Mouse (Mus musculus) MEL (cell line): ENCODE results near the gene Map3k7cl. TPM values are rescaled to one million over a fixed set of nuclear protein-coding genes. Genes with fewer than 3 reads are reported as not detected.

Experiments
- DNase-seq: peaks from one replicate; pipeline ENCODE4 v3.0.0; 2011; ENCODE audit warnings: low read depth, low spot score
- H3K27ac ChIP-seq: 2 replicates; pipeline ENCODE4 v1.5.1; 2012; ENCODE audit warnings: low read depth, mild to moderate bottlenecking, control low read depth, low read length, moderate library complexity; ENCODE audit not compliant: control insufficient read depth
- H3K27me3 ChIP-seq, 2 experiments: fragments of 150-350 bp in 1 of 2; sonication (generic) in 1 of 2; 2 replicates each; pipeline ENCODE4 v1.6.1; 2012; ENCODE audit warnings: low read length in 2 of 2, mild to moderate bottlenecking in 2 of 2, improper control_type of control experiment in 1 of 2, moderate library complexity in 1 of 2; ENCODE audit not compliant: insufficient read depth in 2 of 2, control insufficient read depth in 1 of 2
- H3K36me3 ChIP-seq, 2 experiments: 2 replicates each; pipeline ENCODE4 v1.6.1; 2012 to 2014; ENCODE audit warnings: low read length in 2 of 2, improper control_type of control experiment in 1 of 2, inconsistent platforms in 1 of 2, mild to moderate bottlenecking in 1 of 2; ENCODE audit not compliant: insufficient read depth in 2 of 2, control insufficient read depth in 1 of 2
- H3K4me1 ChIP-seq, 2 experiments: fragments of 150-350 bp in 1 of 2; sonication (generic) in 1 of 2; 2 replicates each; pipeline ENCODE4 v1.6.1; 2012; ENCODE audit warnings: low read length in 2 of 2, improper control_type of control experiment in 1 of 2, mild to moderate bottlenecking in 1 of 2; ENCODE audit not compliant: insufficient read depth in 2 of 2, control insufficient read depth in 1 of 2
- H3K4me3 ChIP-seq, 2 experiments: fragments of 150-350 bp in 1 of 2; sonication (generic) in 1 of 2; 2 replicates each; pipeline ENCODE4 v1.5.1; 2012; ENCODE audit warnings: low read depth in 2 of 2, low read length in 2 of 2, mild to moderate bottlenecking in 2 of 2, moderate library complexity in 2 of 2, control low read depth in 1 of 2, improper control_type of control experiment in 1 of 2; ENCODE audit not compliant: control insufficient read depth in 1 of 2, insufficient read depth in 1 of 2
- H3K79me2 ChIP-seq: 2 replicates; pipeline ENCODE4 v1.6.1; 2012; ENCODE audit warnings: mild to moderate bottlenecking, low read length, moderate library complexity; ENCODE audit not compliant: control insufficient read depth, poor library complexity, insufficient read depth
- H3K9ac ChIP-seq: 2 replicates; pipeline ENCODE4 v1.6.1; 2012; ENCODE audit warnings: low read depth, mild to moderate bottlenecking, control low read depth, low read length, moderate library complexity; ENCODE audit not compliant: control insufficient read depth, poor library complexity, severe bottlenecking
- H3K9me3 ChIP-seq: fragments of 150-350 bp; sonication (generic); replicated peaks from 2 replicates; pipeline ENCODE4 v1.6.1; 2012; ENCODE audit warnings: mild to moderate bottlenecking, low read length, improper control_type of control experiment, moderate library complexity; ENCODE audit not compliant: insufficient read depth
- BHLHE40 ChIP-seq: IDR thresholded peaks from 2 replicates; pipeline ENCODE4 v1.6.1; 2012; ENCODE audit warnings: low read depth, mild to moderate bottlenecking, inconsistent platforms, low read length, improper control_type of control experiment, borderline replicate concordance
- CHD1 ChIP-seq: IDR thresholded peaks from 2 replicates; pipeline ENCODE4 v1.6.1; 2012; ENCODE audit warnings: low read depth, mild to moderate bottlenecking, inconsistent platforms, low read length, improper control_type of control experiment
- CTCF ChIP-seq, 3 experiments: IDR thresholded peaks in 2 of 3; conservative IDR thresholded peaks in 1 of 3; 2 replicates each; pipeline ENCODE4 v1.5.1; 2011 to 2012; ENCODE audit warnings: low read length in 3 of 3, low read depth in 2 of 3, mild to moderate bottlenecking in 2 of 3, improper control_type of control experiment in 1 of 3, inconsistent platforms in 1 of 3, mixed read lengths in 1 of 3, moderate library complexity in 1 of 3; ENCODE audit not compliant: control insufficient read depth in 1 of 3, insufficient read depth in 1 of 3, poor library complexity in 1 of 3, severe bottlenecking in 1 of 3
- E2F4 ChIP-seq: IDR thresholded peaks from 2 replicates; pipeline ENCODE4 v1.6.1; 2011; ENCODE audit warnings: low read depth, low read length, improper control_type of control experiment, borderline replicate concordance
- ELF1 ChIP-seq: IDR thresholded peaks from 2 replicates; pipeline ENCODE4 v1.6.1; 2014; ENCODE audit warnings: low read depth, mild to moderate bottlenecking, inconsistent platforms, low read length, improper control_type of control experiment, moderate library complexity
- ETS1 ChIP-seq: IDR thresholded peaks from 2 replicates; pipeline ENCODE4 v1.6.1; 2012; ENCODE audit warnings: low read depth, mild to moderate bottlenecking, inconsistent platforms, low read length, improper control_type of control experiment, moderate library complexity
- GABPA ChIP-seq: IDR thresholded peaks from 2 replicates; pipeline ENCODE4 v1.6.1; 2012; ENCODE audit warnings: low read depth, mild to moderate bottlenecking, inconsistent platforms, low read length, improper control_type of control experiment, moderate library complexity
- HCFC1 ChIP-seq: IDR thresholded peaks from 2 replicates; pipeline ENCODE4 v1.6.1; 2012; ENCODE audit warnings: low read depth, mild to moderate bottlenecking, inconsistent platforms, low read length, improper control_type of control experiment, moderate library complexity
- JUND ChIP-seq: IDR thresholded peaks from 2 replicates; pipeline ENCODE4 v1.6.1; 2011; ENCODE audit warnings: low read depth, mild to moderate bottlenecking, improper control_type of control experiment, low read length
- KAT2A ChIP-seq: conservative IDR thresholded peaks from 2 replicates; pipeline ENCODE4 v1.6.1; 2012; ENCODE audit warnings: low read depth, low read length, improper control_type of control experiment, inconsistent platforms
- MAFK ChIP-seq: IDR thresholded peaks from 2 replicates; pipeline ENCODE4 v1.6.1; 2011; ENCODE audit warnings: low read depth, mild to moderate bottlenecking, low read length, improper control_type of control experiment, borderline replicate concordance
- MAZ ChIP-seq: IDR thresholded peaks from 2 replicates; pipeline ENCODE4 v1.6.1; 2012; ENCODE audit warnings: low read depth, mild to moderate bottlenecking, inconsistent platforms, low read length, improper control_type of control experiment
- MEF2A ChIP-seq: IDR thresholded peaks from 2 replicates; pipeline ENCODE4 v1.6.1; 2014; ENCODE audit warnings: low read depth, mild to moderate bottlenecking, inconsistent platforms, low read length, improper control_type of control experiment; ENCODE audit not compliant: poor library complexity, insufficient replicate concordance, severe bottlenecking; ENCODE audit errors: extremely low read depth
- MYB ChIP-seq: IDR thresholded peaks from 2 replicates; pipeline ENCODE4 v1.6.1; 2011; ENCODE audit warnings: mild to moderate bottlenecking, low read depth, low read length, improper control_type of control experiment
- POLR2AphosphoS2 ChIP-seq: IDR thresholded peaks from 2 replicates; pipeline ENCODE4 v1.6.1; 2011; ENCODE audit warnings: low read length, improper control_type of control experiment
- POLR2AphosphoS5 ChIP-seq: IDR thresholded peaks from 2 replicates; pipeline ENCODE4 v1.6.1; 2012; ENCODE audit warnings: low read depth, borderline replicate concordance, mild to moderate bottlenecking, inconsistent platforms, low read length, moderate library complexity, mixed read lengths
- SIN3A ChIP-seq: IDR thresholded peaks from 2 replicates; pipeline ENCODE4 v1.6.1; 2012; ENCODE audit warnings: low read length, improper control_type of control experiment, inconsistent platforms
- USF1 ChIP-seq: IDR thresholded peaks from 2 replicates; pipeline ENCODE4 v1.6.1; 2014; ENCODE audit warnings: low read depth, mild to moderate bottlenecking, inconsistent platforms, low read length, improper control_type of control experiment, moderate library complexity
- ZKSCAN1 ChIP-seq: IDR thresholded peaks from 2 replicates; pipeline ENCODE4 v1.6.1; 2012; ENCODE audit warnings: low read depth, mild to moderate bottlenecking, inconsistent platforms, low read length, improper control_type of control experiment, moderate library complexity
- polyA plus RNA-seq, 2 experiments: library from polyadenylated mRNA; stranded (reverse) in 1 of 2; unstranded in 1 of 2; fragments of >175 nt in 1 of 2; fragments of >200 nt in 1 of 2; gene quantifications; 2 replicates each; pipeline versions ENCODE4 v1.2.1 to v1.2.4; 2012; ENCODE audit warnings: low replicate concordance in 2 of 2, low read depth in 1 of 2; ENCODE audit not compliant: insufficient read length in 2 of 2, insufficient read depth in 1 of 2, missing spikeins in 1 of 2
- total RNA-seq: library from RNA; depleted of rRNA; stranded (reverse); fragments of 300-350 nt; gene quantifications from 2 replicates; pipeline ENCODE4 v1.2.3, GENCODE M21; 2012

The Map3k7cl gene
- total and polyA plus RNA-seq, 3 experiments, result not detected

- Histone ChIP-seq H3K79me2 (no peaks in the 10 kb centered on the region), H3K9ac (no peak overlapping the region), H3K36me3 (no peaks in the 10 kb centered on the region), H3K4me3 (no peak overlapping the region), H3K27ac (no peak overlapping the region), H3K9me3 (no peaks in the 10 kb centered on the region), H3K27me3 (no peaks in the 10 kb centered on the region; a peak in 1 of 4 replicates), H3K4me1 (no peaks in the 10 kb centered on the region)
- no peak for DNase-seq
- TF ChIP-seq ZKSCAN1 (no peak), ELF1 (no peak)
Observed at GRCm38 (mm10) chr16:87612218-87612838, 59.2 kb downstream of the Map3k7cl start.

GRCm38 (mm10) chr16:87617377-87617776, 64.2 kb downstream of the Map3k7cl start:
- Histone ChIP-seq H3K4me3 (no peak overlapping the region), H3K79me2 (no peaks in the 10 kb centered on the region), H3K9ac (no peak overlapping the region), H3K9me3 (no peaks in the 10 kb centered on the region)
- TF ChIP-seq MYB (no peak), BHLHE40 (no peak), MEF2A (no peak), SIN3A (no peak), CHD1 (no peak)
- TF ChIP-seq, all 39 proteins: peak for 0
- Histone ChIP-seq H3K36me3 (no peaks in the 10 kb centered on the region), H3K27me3 (no peaks in the 10 kb centered on the region; a peak in 1 of 4 replicates), H3K27ac (no peak overlapping the region), H3K4me1 (no peaks in the 10 kb centered on the region)
- no peak for DNase-seq

- no peak overlapping the region for H3K9ac ChIP-seq
- TF ChIP-seq HCFC1, result no peak
- no peak for TF ChIP-seq KAT2A
- no peak for TF ChIP-seq USF1
- no peak for TF ChIP-seq POLR2AphosphoS2
- TF ChIP-seq E2F4, result no peak
- no peak for TF ChIP-seq JUND
- TF ChIP-seq MYB, result no peak
- no peak for TF ChIP-seq POLR2AphosphoS5
- TF ChIP-seq MAZ, result no peak
- no peak for TF ChIP-seq BHLHE40
- TF ChIP-seq GABPA, result no peak
- TF ChIP-seq CHD1, result no peak
- TF ChIP-seq CTCF (IDR thresholded peaks at IDR 0.05 in 2 of 3, conservative IDR thresholded peaks at IDR 0.05 in 1 of 3; ENCODE audit: control insufficient read depth in 1 of 3, insufficient read depth in 1 of 3, low read depth in 2 of 3, low read length in 3 of 3, poor library complexity in 1 of 3, severe bottlenecking in 1 of 3), result no peak
- TF ChIP-seq ZKSCAN1, result no peak
- no peak for TF ChIP-seq SIN3A
- no peak for TF ChIP-seq ETS1
- TF ChIP-seq MAFK, result no peak
- no peaks in the 10 kb centered on the region for H3K36me3 ChIP-seq
- H3K4me1 ChIP-seq, result no peaks in the 10 kb centered on the region
- H3K79me2 ChIP-seq, result no peaks in the 10 kb centered on the region
- H3K4me3 ChIP-seq, result no peak overlapping the region
- no peak for DNase-seq
- no peaks in the 10 kb centered on the region for H3K9me3 ChIP-seq
- no peaks in the 10 kb centered on the region for H3K27me3 ChIP-seq
- no peak overlapping the region for H3K27ac ChIP-seq
Observed at GRCm38 (mm10) chr16:87621246-87621645, 68.1 kb downstream of the Map3k7cl start.
